Mouse (Mus musculus): ENCODE measurements around the gene Lbhd1. TPM values are rescaled to one million over a fixed set of nuclear protein-coding genes. Genes with fewer than 3 reads are reported as not detected.
A peak's percentile ranks its signal among the peaks of the same experiment; 100 is the strongest.
"Not testable (repeated sequence)": the region's sequence is repeated elsewhere in the genome, so short reads cannot be mapped to it uniquely, and the experiment has no call there.

Lbhd1 gene
- 82.3 and 111 TPM in 2 replicates for polyA plus RNA-seq (2015; fragmentation: Nextera tagmentation; extraction: Ambion mirVana)

GRCm38 (mm10) chr19:8883616-8884015, at the start of gene Lbhd1, which contains the start of gene Gm49403:
Gene Lbhd1, plus strand, starts transcription at chr19:8883732.
Gene Gm49403, plus strand, starts transcription at chr19:8883930.
- ATAC-seq (replicated peaks; ENCODE audit: low FRiP score): no peak
- 77% methylated on average over 3 of the region's 3 CpGs for WGBS
- H3K27ac ChIP-seq: no peak within 1 kb of the TSS
- H3K36me3 ChIP-seq: peaks cover 3% of the 10 kb centered on the region; the same call in 1 of the 2 replicates
- no peak within 1 kb of the TSS for H3K9ac ChIP-seq
- no peaks in the 10 kb centered on the region for H3K9me3 ChIP-seq (replicated peaks)
- peaks cover 27% of the 10 kb centered on the region for H3K4me1 ChIP-seq
- H3K4me3 ChIP-seq (replicated peaks): no peak within 1 kb of the TSS
- no peak within 1 kb of the TSS for H3K4me2 ChIP-seq
- H3K27me3 ChIP-seq: no peaks in the 10 kb centered on the region

DNA sequence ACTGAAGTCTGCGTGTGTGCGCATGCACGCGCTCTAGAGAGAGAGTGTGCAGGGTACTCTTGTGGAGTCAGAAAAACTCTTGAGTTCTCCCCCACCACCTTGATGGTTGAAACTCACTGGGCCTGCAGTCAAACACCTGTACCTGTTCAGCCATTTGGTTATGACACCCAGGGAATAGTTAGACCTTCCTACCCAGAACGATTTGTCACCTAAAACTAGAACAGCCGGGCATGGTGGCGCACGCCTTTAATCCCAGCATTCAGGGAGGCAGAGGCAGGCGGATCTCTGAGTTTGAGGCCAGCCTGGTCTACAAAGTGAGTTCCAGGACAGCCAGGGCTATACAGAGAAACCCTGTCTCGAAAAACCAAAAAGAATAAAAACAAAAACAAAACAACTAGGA, 47.2 kb upstream of the Lbhd1 start:
- not testable (repeated sequence) for H3K4me2 ChIP-seq; H3K27me3 ChIP-seq; H3K9ac ChIP-seq; ATAC-seq (replicated peaks; ENCODE audit: low FRiP score); H3K9me3 ChIP-seq (replicated peaks); H3K4me3 ChIP-seq (replicated peaks)
- Histone ChIP-seq H3K27ac (peak overlapping the region; percentile 99), H3K36me3 (peaks cover 49% of the 10 kb centered on the region), H3K4me1 (peaks cover 36% of the 10 kb centered on the region)
- WGBS: 95% methylated on average over 10 of the region's 10 CpGs

- Histone ChIP-seq H3K4me3 (replicated peaks) (peak within 1 kb of the TSS; percentile 59), H3K9ac (peak within 1 kb of the TSS; percentile 75), H3K4me1 (peaks cover 36% of the 10 kb centered on the region), H3K27ac (peak within 1 kb of the TSS; percentile 99), H3K9me3 (replicated peaks) (no peaks in the 10 kb centered on the region), H3K4me2 (peak within 1 kb of the TSS; percentile 91), H3K27me3 (no peaks in the 10 kb centered on the region), H3K36me3 (peaks cover 44% of the 10 kb centered on the region)
- WGBS: under 1% methylated on average over 38 of the region's 38 CpGs
- peak; percentile 83 for ATAC-seq (replicated peaks; ENCODE audit: low FRiP score)
These were observed 46.2 kb upstream of the Lbhd1 start, which contains the start of gene Bscl2 for GRCm38 (mm10) chr19:8837251-8837791. Gene Bscl2, plus strand, starts transcription at chr19:8837467.

- WGBS: 19% methylated on average over 15 of the region's 15 CpGs
- peak overlapping the region; percentile 59 for H3K4me3 ChIP-seq (replicated peaks)
- peak overlapping the region; percentile 91 for H3K4me2 ChIP-seq
- H3K27ac ChIP-seq: peak overlapping the region; percentile 99
- peak; percentile 42 for ATAC-seq (replicated peaks; ENCODE audit: low FRiP score)
- peak overlapping the region; percentile 75 for H3K9ac ChIP-seq
- H3K9me3 ChIP-seq (replicated peaks): no peaks in the 10 kb centered on the region
- H3K4me1 ChIP-seq: peaks cover 36% of the 10 kb centered on the region
- H3K27me3 ChIP-seq: no peaks in the 10 kb centered on the region
- peaks cover 43% of the 10 kb centered on the region for H3K36me3 ChIP-seq
These were observed 45.3 kb upstream of the Lbhd1 start for GRCm38 (mm10) chr19:8838041-8838730.

DNA sequence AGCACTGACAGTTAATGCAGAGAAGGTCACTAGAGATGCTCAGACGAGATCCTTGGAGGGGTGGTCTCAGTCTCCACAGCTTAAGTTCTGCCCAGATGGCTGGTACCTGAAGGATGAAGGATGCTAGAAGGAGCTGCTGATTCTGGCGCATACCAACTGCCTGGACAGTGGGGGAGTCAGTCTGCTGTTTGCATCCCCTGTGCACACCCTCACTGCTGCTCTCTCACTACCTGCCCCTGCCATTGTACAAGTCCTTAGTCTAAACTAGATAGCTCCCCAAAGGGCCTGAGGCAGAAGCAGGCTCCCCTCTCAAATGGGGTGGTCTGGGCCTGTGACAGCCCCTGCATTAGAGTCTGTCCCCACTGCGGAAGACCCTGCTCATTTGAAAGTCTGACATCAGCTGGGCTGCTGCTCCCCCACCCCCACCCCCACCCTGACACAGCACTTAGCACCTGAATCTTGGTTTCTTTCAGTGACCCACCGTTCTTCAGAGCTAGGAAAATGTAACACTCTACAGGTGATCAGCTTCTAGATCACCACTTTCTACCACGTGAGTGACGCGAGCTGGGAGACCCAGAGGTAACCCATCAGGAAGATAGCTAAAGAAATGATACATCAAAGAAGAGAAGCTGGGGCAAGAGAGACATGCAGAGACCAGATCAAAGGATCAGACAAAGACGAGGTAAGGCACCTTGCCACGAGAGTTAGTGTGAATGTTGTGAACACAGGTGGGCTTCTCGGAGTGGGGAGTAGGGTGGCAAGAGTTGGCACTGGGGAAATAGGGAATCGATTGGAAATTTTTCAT, 44.2 kb upstream of the Lbhd1 start, which contains the start of gene Gng3:
Gng3 (minus strand) TSS at position 92 of the 805 bp plus-strand sequence.
- H3K4me2 ChIP-seq: peak within 1 kb of the TSS; percentile 91
- H3K36me3 ChIP-seq: peaks cover 32% of the 10 kb centered on the region
- H3K4me3 ChIP-seq (replicated peaks): peak within 1 kb of the TSS; percentile 59
- WGBS: 56% methylated on average over 11 of the region's 11 CpGs
- H3K9me3 ChIP-seq (replicated peaks): no peaks in the 10 kb centered on the region
- H3K4me1 ChIP-seq: peaks cover 36% of the 10 kb centered on the region
- H3K27ac ChIP-seq: peak within 1 kb of the TSS; percentile 99
- H3K27me3 ChIP-seq: no peaks in the 10 kb centered on the region
- no peak for ATAC-seq (replicated peaks; ENCODE audit: low FRiP score)
- peak within 1 kb of the TSS; percentile 75 for H3K9ac ChIP-seq

DNA sequence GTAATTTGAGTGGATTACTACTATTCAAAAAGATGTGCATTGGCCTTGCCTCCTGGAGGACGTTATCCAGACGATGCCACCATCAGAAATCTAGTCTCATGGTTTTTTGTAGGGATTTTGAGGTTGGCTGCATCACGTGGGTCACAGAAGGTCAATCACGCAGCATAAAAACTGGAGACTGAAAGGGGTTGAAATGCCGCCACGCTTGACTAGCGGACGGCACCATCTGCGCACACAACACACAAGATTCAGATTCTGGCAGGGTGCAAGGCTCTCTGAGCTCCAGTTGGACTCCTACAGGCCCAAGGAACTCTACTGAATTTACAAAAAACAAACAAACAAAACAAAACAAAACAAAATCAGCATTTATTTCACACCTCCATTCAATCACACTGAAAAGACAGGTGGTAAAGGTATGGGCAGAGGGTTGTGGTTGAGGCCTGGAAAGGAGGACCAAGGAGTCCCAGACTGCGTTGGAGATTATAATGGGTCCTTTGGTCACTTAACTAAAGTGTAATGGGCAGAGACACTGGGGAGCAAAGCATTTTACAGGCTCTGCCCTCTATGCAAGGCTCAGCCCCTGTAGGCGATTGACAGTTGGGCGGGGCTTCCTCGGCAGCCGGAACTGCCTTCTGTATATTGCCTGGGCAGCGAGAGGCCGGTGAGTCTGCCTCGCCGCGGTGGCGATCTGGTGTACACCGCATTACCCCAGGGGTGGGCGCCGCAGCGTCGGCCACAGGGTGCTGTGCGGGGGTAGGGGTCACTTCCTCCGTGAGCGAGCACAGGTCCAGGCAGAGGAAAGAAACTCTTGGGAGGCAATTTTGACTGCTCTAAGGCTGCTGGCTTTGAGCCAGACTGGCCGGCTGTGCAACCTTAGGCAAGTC, 43.4 kb upstream of the Lbhd1 start:
- Histone ChIP-seq H3K4me3 (replicated peaks) (peak overlapping the region; percentile 50), H3K27me3 (no peaks in the 10 kb centered on the region), H3K36me3 (peaks cover 26% of the 10 kb centered on the region), H3K4me1 (peaks cover 36% of the 10 kb centered on the region), H3K27ac (peak overlapping the region; percentile 52), H3K9ac (peak overlapping the region; percentile 49), H3K9me3 (replicated peaks) (no peaks in the 10 kb centered on the region), H3K4me2 (peak overlapping the region; percentile 75)
- peak; percentile 61 for ATAC-seq (replicated peaks; ENCODE audit: low FRiP score)
- WGBS: 20% methylated on average over 29 of the region's 29 CpGs

GRCm38 (mm10) chr19:8841012-8841411, 42.5 kb upstream of the Lbhd1 start:
- peaks cover 36% of the 10 kb centered on the region for H3K4me1 ChIP-seq
- ATAC-seq (replicated peaks; ENCODE audit: low FRiP score): no peak
- peaks cover 26% of the 10 kb centered on the region for H3K36me3 ChIP-seq
- H3K4me3 ChIP-seq (replicated peaks): peak overlapping the region; percentile 50
- H3K4me2 ChIP-seq: peak overlapping the region; percentile 75
- peak overlapping the region; percentile 49 for H3K9ac ChIP-seq
- WGBS: 89% methylated on average over 7 of the region's 7 CpGs
- no peaks in the 10 kb centered on the region for H3K9me3 ChIP-seq (replicated peaks)
- H3K27me3 ChIP-seq: no peaks in the 10 kb centered on the region
- H3K27ac ChIP-seq: peak overlapping the region; percentile 52; the same call in 1 of the 2 replicates

DNA sequence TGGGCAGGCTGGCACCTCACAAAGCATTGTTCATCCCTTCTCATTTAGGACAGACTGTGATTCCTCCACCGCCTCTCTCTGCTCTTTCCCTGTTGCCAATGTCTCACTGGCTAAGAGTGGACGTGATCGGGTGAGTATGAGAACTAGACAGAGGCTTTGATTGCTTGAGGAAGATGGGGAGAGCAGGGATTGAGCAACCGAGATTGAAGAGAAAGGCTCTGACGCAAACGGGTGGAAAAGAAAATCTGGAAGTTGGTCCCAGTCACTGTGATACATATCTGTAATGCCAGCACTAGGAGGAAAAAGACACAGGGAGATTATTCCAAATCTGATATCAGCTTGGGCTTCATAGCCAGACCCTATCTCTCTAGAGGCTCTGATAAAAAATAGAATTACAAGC, 40.6 kb upstream of the Lbhd1 start:
- Histone ChIP-seq H3K4me3 (replicated peaks) (no peak overlapping the region), H3K4me1 (peaks cover 32% of the 10 kb centered on the region), H3K36me3 (peaks cover 43% of the 10 kb centered on the region), H3K4me2 (no peak overlapping the region), H3K9me3 (replicated peaks) (no peaks in the 10 kb centered on the region), H3K9ac (no peak overlapping the region), H3K27ac (no peak overlapping the region), H3K27me3 (no peaks in the 10 kb centered on the region)
- WGBS: 90% methylated on average over 6 of the region's 6 CpGs
- no peak for ATAC-seq (replicated peaks; ENCODE audit: low FRiP score)

DNA sequence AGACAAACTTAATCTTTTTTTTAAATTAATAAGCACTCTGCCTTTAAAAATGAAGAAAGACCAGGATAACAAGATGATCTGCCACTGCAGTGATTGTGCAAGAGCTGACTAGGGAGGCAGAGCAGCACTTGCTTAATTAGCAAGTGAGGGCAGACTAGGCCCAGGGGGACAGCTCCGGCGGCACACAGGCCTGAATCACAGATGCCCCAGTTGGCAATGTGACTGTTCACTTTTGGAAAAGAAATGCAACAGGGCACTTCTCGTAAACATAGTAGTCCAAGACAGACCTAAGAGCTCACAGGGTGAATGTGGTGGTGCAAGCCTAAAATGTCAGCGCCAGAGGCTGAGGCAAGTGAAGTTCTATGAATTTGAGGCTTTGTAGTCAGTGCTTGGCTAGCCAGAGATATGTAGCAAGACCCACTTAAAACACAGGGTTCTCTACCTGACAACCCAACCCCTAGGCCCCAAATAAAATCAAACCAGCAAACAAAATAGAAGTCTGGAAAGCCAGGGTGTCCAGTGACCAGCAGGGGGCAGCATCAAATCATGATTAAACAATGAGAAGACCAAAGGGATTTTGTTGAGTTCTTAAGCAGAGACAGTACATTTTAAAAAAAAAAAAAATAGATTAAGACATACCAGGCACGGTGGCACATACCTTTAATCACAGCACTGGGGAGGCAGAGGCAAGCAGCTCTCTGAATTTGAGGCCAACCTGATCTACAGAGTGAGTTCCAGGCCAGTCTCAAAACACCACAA, 39.0 kb upstream of the Lbhd1 start:
- H3K4me3 ChIP-seq (replicated peaks): no peak overlapping the region
- no peaks in the 10 kb centered on the region for H3K27me3 ChIP-seq
- no peak overlapping the region for H3K27ac ChIP-seq
- no peak overlapping the region for H3K9ac ChIP-seq
- H3K4me1 ChIP-seq: peaks cover 17% of the 10 kb centered on the region
- no peak overlapping the region for H3K4me2 ChIP-seq
- no peaks in the 10 kb centered on the region for H3K9me3 ChIP-seq (replicated peaks)
- 62% methylated on average over 5 of the region's 5 CpGs for WGBS
- peaks cover 50% of the 10 kb centered on the region for H3K36me3 ChIP-seq
- no peak for ATAC-seq (replicated peaks; ENCODE audit: low FRiP score)

- no peak overlapping the region for H3K9ac ChIP-seq
- ATAC-seq (replicated peaks; ENCODE audit: low FRiP score): no peak
- peaks cover 8% of the 10 kb centered on the region for H3K4me1 ChIP-seq
These were observed 35.2 kb upstream of the Lbhd1 start for GRCm38 (mm10) chr19:8848356-8848755.

More at GRCm38 (mm10) chr19:8848356-8848755, 35.2 kb upstream of the Lbhd1 start:
- no peak overlapping the region for H3K27ac ChIP-seq
- no peak overlapping the region for H3K4me2 ChIP-seq
- H3K27me3 ChIP-seq: no peaks in the 10 kb centered on the region
- no peaks in the 10 kb centered on the region for H3K9me3 ChIP-seq (replicated peaks)
- H3K36me3 ChIP-seq: peaks cover 38% of the 10 kb centered on the region
- no peak overlapping the region for H3K4me3 ChIP-seq (replicated peaks)
- WGBS: 79% methylated on average over 5 of the region's 5 CpGs
